Mouse (Mus musculus): ENCODE measurements around the gene Rab7.

The Rab7 gene

GRCm38 (mm10) chr6:88044577-88045405 lies at the start of gene Rab7:
Gene Rab7, minus strand, starts transcription at chr6:88045270.
- peak; percentile 96 for DNase-seq (ENCODE audit: low read depth, low spot score)

- no peak for DNase-seq (ENCODE audit: low read depth, low spot score)
These were observed 43.9 kb upstream of the Rab7 start for GRCm38 (mm10) chr6:88088971-88089370.

- DNase-seq (ENCODE audit: low read depth, low spot score), result peak; percentile 82
These were observed 39.4 kb upstream of the Rab7 start, which contains the start of gene Rpn1 for GRCm38 (mm10) chr6:88084278-88085151. Gene Rpn1, plus strand, starts transcription at chr6:88084482.

GRCm38 (mm10) chr6:88083672-88084071 lies 38.6 kb upstream of the Rab7 start:
- no peak for DNase-seq (ENCODE audit: low read depth, low spot score)

GRCm38 (mm10) chr6:88083095-88083494 lies 38.0 kb upstream of the Rab7 start:
- DNase-seq (ENCODE audit: low read depth, low spot score), result no peak

- no peak for DNase-seq (ENCODE audit: low read depth, low spot score)
These were observed 31.0 kb upstream of the Rab7 start for GRCm38 (mm10) chr6:88075960-88076517.

GRCm38 (mm10) chr6:88074752-88075554 lies 29.9 kb upstream of the Rab7 start:
- peak; percentile 97 for DNase-seq (ENCODE audit: low read depth, low spot score)

- no peak for DNase-seq (ENCODE audit: low read depth, low spot score)
These were observed 26.1 kb upstream of the Rab7 start for GRCm38 (mm10) chr6:88071216-88071615.

- no peak for DNase-seq (ENCODE audit: low read depth, low spot score)
These were observed 25.4 kb upstream of the Rab7 start for GRCm38 (mm10) chr6:88070468-88070867.

- DNase-seq (ENCODE audit: low read depth, low spot score), result no peak
These were observed 23.7 kb upstream of the Rab7 start for GRCm38 (mm10) chr6:88068739-88069138.

GRCm38 (mm10) chr6:88067722-88068121 lies 22.7 kb upstream of the Rab7 start:
- DNase-seq (ENCODE audit: low read depth, low spot score), result no peak

- DNase-seq (ENCODE audit: low read depth, low spot score), result no peak
These were observed 20.9 kb upstream of the Rab7 start for GRCm38 (mm10) chr6:88065968-88066367.

GRCm38 (mm10) chr6:88065116-88065515 lies 20.0 kb upstream of the Rab7 start:
- no peak for DNase-seq (ENCODE audit: low read depth, low spot score)

- DNase-seq (ENCODE audit: low read depth, low spot score), result no peak
These were observed 19.1 kb upstream of the Rab7 start for GRCm38 (mm10) chr6:88064072-88064642.

GRCm38 (mm10) chr6:88062398-88062797 lies 17.3 kb upstream of the Rab7 start:
- DNase-seq (ENCODE audit: low read depth, low spot score), result no peak

GRCm38 (mm10) chr6:88061406-88061805 lies 16.3 kb upstream of the Rab7 start:
- no peak for DNase-seq (ENCODE audit: low read depth, low spot score)

GRCm38 (mm10) chr6:88060602-88061001 lies 15.5 kb upstream of the Rab7 start:
- DNase-seq (ENCODE audit: low read depth, low spot score), result no peak

GRCm38 (mm10) chr6:88059903-88060302 lies 14.8 kb upstream of the Rab7 start:
- no peak for DNase-seq (ENCODE audit: low read depth, low spot score)

- DNase-seq (ENCODE audit: low read depth, low spot score), result peak; percentile 70
These were observed 11.8 kb upstream of the Rab7 start for GRCm38 (mm10) chr6:88056866-88057265.

GRCm38 (mm10) chr6:88055663-88056062 lies 10.6 kb upstream of the Rab7 start:
- no peak for DNase-seq (ENCODE audit: low read depth, low spot score)
